Mouse (Mus musculus): ENCODE results near the gene Fndc3b.

The Fndc3b gene

DNA sequence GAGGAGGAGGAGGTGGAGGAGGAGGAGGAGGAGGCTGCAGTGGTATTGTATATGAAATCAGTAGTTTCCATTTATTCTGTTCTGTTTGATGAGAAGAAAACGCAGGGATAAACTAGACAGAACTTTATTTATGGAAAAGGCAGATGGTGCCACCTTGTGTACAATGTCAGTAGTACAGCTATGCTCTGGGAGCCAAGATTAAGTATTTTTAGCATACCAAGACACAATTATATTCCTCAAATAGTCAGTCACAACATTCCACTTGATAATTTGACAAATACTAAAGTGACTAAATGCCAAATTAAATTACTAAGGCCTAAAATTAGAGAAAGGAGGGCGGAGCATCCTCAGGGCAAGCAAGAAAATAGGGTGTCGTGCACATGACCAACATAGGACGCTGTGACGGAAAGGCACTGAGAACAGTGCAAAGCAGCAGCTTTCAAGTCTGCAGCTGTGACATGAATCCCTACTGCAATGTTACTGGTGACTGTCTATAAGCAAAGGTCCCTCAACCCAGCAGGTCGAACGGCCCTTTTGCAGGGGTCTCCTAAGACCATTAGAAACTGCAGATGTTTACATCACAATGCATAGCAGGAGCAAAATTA is 244.7 kb downstream of the Fndc3b start:
- no peak for DNase-seq (ENCODE audit: low spot score in 2 of 2)

DNA sequence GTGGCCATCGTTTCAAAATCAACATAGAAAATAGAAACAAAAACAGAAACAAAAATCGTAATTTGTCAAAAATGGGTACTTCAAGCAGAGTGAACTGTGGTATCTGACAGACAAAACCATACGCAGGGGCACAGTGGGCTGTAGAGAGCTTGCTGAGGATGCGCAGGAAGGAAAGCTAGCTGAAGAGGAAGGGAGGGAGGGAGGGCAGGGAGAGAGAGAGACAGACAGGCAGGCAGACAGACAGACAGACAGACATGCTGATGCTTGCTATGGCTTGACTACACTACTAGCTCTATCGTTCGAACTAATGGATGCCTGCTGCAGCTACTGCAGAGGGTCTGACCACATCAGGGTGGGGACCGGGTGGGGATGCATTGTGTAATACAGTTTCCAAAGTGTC is 247.7 kb downstream of the Fndc3b start:
- DNase-seq (ENCODE audit: low spot score in 2 of 2), result no peak

DNA sequence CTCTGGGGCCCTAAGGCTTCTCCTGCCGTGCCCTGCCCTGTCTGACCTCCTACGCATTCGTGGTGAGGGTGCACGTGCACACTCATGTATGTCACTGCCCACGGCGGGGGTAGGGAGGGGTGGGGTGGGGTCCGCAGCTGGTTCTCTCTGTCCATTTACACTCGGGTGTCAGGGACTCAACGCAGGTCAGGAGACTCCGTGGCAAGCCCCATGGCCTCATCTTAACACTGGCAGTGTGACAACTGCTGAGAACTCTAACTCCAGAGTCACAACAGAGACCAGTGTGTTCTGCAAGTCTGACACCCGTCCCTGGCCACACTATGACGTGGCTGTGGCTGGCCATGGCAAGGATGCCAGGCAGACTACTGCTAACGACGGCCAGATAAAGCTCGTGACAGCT is 248.2 kb downstream of the Fndc3b start:
- DNase-seq (ENCODE audit: low spot score in 2 of 2), result no peak

DNA sequence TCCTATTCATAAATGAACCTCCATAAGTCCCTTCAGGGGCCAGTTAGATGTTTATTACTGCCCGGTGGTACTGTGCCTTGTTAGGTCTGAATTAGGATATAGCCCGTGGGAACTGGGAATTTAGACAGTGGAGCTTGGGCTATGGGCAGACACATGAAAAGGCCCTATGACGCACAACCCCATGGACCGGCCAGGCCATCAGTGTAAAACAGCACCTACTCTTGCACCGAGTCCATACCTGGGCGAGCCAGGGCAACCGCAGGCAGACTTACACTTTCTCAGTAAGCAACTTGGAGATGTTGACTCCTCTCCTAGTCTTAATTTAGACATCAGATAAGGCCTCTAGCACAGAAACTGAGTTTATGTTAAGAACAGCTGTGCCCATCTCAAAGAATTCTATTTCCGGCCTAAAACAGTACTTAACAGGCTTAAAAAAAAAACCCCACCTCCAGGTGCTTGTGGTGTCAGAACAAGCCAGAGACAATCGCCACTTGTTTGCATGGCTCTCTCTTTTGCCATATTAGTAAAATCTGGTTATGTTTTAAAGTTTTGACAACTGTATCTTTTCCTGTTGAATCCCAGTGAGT is 248.7 kb downstream of the Fndc3b start:
- no peak for DNase-seq (ENCODE audit: low spot score in 2 of 2)

DNA sequence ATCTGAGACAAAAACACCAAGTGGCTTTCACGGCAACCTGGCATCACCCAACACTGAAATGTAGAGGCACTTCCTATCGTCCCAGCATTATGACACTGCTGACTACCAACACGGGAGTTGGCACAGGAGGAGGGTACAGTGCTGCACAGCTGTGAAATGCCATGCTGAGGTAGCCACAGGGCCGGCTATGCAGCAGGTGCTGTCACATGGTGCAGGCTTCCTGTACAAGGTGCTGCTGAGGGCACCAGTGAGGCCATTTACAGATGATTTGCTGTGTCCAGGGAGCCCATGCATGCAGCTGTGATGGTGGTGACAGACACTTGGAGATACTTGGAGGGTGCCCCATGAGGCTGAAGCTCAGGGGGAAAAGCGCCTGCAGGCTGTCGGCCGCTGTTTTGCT is 249.2 kb downstream of the Fndc3b start:
- DNase-seq (ENCODE audit: low spot score in 2 of 2), result no peak

DNA sequence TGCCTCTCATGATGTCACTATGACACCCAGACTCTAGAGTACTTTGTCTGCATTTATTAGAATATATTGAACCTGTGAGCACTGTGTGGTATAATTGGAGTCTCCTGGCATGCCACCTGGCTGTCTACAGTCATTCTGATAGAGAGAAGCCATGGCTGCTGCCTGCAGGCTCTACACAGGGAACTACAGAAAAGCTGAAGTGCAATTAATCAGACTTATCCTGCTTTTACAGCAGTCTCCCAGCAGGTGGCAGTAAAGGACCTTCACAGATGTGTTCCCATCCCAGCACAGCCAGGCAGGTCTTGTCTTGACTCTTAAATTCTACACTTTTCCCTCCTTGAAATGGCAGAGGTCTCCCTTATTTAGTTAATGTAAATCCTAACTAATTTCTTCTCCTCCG is 250.1 kb downstream of the Fndc3b start:
- peak; percentile 63 to 85 for DNase-seq (ENCODE audit: low spot score in 2 of 2)

DNA sequence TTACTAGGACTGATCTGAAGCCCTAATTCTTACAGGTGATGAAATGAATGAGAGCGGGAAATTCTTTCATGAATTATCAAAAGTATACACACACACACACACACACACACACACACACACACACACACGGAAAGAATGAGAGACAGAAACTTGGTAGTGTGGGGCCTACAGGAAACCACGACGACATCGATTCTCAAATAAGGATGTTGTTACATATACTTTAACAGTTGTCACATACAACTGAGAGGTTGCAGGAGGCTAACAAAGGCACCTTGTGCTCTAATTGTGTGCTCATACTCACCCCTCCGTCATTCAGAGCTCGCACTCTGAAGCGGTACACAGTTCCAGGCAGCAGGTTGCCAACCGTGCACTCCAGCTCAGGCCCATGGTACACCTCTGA is 252.7 kb downstream of the Fndc3b start:
- DNase-seq (ENCODE audit: low spot score in 2 of 2), result no peak

DNA sequence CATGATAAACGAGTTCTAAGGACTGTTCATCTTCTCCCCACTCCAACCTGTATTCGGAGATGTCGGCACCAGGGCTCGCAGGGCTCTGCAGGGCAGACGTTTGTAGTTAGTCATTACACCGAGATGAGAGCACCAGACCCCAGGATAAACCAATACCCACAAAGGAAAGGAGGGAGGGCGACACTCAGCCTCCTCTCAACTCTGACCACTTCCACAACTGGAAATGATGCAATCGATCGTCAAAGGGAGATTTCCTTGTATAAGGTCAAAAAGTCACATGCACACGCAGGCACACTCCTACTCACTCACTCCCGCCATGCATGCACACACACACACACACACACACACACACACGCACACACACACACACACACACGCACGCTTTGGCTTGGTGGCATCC is 254.6 kb downstream of the Fndc3b start:
- DNase-seq (ENCODE audit: low spot score in 2 of 2), result no peak

DNA sequence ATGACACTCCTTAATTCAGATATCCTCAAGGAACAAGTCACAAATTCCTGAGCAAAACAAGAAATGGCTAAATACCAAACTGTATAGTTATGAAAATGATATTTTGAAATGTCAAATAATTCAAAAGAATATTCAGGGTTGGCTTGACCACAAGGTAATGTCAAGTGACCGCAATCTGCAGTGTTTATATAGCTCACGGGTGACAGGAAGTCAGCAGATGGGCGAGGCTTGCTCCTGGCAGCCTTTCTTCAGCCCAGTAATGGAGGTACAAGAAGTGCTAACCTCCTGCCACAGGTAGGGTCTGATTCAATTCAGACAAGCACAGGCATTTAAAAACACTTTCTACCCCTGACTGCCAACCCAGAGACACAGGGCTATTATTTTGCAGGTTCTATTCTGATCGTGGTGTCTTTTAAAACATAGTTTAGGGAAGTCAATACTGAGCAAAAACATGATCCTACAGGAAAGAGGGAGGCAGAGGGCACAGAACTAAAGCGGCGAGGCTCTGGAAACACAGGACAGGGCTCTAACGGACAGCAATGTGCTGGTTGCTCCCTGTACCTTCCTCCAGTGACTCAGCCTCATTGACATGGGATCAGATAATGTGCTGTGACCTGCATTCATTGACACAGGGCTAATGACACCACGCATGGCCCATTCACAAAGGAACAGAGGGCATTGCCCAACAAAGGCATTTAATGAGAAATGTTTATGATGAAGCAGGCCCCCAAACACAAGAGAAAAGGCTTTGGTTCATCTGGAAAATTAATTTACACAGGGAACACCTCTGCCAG is 256.5 kb downstream of the Fndc3b start:
- no peak for DNase-seq (ENCODE audit: low spot score in 2 of 2)

DNA sequence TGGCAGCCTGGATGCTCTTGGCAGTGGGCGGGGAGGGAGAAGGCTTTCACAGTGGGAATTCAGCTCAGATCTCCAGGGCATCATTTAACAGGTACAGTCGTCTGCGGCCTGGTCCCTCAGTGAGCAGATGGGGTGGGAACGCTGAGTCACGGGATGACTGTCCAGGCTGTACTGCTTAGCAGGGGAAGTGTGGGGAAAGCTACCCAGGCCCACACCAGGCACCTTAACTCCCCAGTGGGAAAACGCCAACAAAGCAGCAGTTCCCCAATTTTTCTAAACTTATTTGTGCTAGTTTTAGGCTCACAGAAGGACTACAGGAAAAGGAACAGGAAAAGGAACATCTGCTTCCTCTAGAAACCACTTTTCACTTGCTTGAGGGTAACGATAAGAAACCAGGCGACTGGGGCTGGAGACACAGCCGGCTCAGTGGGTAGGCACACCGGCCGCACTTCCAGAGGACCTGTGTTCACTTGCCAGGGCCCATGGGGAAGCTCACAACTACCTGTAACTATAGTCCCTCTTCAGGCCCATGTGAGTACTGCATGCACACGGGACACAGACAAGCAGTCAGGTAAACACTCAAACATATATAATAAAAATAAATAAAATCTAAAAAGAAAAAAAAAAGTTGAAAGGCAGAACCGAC is 257.5 kb downstream of the Fndc3b start:
- no peak for DNase-seq (ENCODE audit: low spot score in 2 of 2)

DNA sequence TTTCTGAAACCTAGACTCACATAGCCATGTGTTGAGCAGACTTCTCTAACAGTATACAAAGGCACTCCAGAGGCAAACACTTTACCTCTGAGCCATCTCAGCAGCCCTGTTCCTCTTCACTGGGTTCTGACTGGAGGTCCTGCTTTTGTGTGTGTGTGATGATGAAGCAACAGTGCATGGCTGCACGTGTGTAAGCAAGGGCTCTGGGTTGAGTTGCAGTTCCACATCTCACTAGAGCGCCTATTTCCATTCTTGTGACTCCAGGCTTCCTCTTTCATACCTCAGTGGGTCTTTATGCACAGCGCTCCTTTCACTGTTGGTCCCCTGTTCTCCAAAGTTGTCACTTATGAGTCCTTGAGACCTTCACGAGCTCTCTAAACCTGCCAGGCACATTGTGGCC is 261.7 kb downstream of the Fndc3b start:
- no peak for DNase-seq (ENCODE audit: low spot score in 2 of 2)

DNA sequence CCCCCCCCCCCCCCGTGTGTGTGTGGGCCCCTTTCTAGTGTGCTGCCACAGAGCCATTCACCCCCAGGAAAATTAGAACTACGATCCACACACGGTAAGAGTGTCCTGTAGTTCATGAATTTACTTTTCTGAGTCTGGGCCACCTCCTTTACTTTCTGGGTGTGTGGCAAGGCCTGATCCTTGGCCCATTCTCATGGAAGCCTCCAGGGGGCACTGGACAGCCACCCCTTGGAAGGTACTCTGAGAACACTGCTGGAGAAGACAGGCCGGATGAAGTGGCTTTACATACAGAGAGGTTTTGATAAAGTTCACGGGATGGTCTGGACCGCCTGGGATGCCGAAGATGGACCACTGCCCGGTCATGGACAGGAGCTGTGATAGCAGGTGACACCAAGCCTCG is 262.7 kb downstream of the Fndc3b start:
- DNase-seq (ENCODE audit: low spot score in 2 of 2), result no peak

DNA sequence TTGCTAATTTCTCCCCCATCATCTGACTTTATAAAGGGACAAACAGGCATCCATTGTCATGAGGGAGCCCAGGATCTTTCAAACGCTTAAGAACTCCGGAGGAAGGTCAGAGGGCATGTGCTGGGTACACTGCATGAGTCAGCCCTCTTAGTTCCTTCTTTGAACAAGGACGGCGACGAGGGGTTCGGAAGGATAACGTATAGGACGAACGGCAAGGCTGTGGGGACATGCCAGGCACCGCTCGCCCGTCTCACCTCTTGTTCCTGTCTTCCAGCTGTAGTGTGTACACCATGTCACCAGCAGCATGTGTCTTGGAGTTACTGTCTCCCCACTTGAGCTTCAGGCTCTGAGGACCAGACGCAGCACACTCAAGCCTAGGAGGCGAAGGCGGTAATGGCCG is 271.4 kb downstream of the Fndc3b start:
- no peak for DNase-seq (ENCODE audit: low spot score in 2 of 2)

DNA sequence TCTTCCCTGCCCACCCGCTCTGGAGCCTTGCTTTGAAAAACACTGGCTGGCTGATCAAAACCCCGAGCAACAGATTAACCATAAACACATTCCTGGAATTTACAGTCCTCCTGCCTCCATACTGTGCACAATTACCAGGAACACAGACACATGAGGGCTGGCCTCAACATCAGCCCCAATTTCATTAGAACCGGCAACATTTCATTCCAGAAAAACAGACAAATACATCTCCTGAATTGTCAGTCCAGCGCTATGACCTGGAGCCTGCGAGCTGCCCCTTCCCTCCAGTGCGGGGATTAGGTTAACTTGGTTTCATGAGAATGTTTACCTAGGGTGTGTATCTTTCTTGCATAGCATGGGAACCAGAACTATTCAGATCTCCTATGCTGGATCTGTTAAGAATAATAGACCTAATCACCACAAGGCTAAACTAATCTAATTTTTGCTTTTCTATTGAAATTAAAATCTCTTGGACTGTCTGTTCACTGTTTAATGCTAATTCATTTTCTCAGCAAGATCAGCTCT is 275.9 kb downstream of the Fndc3b start:
- DNase-seq (ENCODE audit: low spot score in 2 of 2), result no peak

DNA sequence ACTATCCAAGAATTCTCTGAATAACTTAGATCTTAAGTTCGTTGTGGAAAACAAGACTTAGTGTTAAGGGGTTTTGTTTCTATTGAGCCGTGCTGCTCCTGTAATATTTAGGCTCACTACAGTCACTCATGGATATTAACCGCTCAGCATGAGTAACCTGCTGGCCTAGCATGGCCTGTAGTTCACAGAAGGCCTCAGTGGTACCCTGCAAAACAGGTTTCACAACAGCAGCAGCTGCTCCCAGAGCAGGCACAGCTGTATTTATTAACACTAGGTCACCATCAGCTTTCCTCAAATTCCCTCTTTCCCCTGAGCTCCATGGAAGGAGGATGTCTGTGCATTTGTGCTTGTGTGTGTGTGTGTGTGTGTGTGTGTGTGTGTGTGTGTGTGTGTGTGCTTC is 278.1 kb downstream of the Fndc3b start:
- no peak for DNase-seq (ENCODE audit: low spot score in 2 of 2)

DNA sequence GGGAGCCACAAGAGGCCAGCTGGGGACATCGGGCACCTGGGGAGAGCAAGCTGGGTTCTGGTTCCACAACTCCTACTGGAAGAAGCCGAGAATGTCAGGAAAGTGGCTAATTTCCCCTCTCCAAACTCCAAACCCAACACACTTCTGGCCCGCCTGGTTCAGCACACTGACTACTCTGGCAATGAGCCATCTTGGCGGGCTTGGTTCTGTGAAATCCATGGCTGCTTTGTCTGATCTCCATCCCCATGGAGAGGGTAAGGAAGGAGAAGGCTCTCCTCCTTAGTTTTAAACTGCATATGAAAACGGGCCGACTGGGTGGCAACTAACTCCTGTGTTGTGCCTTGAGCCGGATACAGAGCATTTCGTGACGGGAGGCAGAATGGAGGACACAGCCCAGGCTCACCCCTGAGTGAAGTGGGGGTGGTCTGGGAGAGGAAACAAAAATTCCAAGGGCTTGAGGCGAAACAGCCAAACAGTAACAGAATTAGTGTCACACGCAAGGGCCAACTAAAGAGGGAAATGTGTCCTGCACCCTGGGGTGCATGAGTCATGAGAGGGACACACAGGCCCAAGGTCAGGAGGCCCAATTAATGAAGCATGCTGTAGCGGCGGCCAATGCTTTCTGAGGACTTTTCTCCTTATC is 280.4 kb downstream of the Fndc3b start:
- DNase-seq (ENCODE audit: low spot score in 2 of 2), result no peak

DNA sequence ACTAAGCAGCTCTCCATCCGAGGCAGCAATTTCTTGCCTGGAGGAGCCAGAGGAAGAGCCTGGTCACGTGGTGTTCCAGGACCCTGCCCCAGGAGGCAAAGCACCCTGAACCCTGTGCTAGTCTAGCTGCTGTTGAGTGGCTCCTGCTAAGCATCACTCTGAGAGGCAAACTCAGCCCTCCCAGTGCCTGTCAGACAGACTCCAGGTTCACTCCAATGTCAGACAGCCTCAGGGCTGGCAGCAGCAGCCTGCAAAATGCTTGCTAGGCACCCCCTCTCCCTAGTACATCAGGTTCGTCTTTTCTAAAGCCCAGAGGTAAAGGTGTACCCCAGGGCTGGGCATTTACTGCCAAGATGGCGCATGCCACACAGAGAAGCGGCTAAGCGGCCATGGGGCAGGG is 283.7 kb downstream of the Fndc3b start:
- no peak for DNase-seq (ENCODE audit: low spot score in 2 of 2)

DNA sequence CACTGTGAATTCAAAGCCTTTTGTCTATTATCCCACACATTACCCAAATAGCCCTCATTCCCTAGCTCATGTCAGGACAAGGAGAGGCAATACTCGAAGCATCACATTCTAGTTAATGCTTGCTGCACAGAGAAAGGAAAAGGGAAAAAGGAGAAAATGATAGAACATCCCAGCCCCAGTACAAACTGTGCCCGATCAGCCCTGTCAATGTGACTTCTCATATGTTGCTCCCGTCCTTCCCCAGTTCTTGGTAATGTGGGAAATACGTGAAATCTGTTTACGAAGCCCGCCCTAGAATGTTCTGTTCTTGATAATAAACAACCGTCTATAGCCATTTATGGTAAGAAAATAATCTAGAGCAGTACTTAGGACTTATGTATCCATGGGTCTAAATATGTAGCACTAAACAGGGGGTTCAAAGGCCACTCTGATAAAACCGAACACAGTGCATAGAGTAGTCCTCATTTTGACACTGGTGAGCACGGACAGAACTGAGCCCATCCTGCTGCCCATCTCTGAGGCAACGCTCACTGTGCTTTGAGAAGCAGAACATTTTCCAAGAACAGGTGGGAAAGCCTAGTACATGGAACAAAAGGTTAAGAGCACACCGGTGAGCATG is 286.9 kb downstream of the Fndc3b start:
- DNase-seq (ENCODE audit: low spot score in 2 of 2), result no peak

DNA sequence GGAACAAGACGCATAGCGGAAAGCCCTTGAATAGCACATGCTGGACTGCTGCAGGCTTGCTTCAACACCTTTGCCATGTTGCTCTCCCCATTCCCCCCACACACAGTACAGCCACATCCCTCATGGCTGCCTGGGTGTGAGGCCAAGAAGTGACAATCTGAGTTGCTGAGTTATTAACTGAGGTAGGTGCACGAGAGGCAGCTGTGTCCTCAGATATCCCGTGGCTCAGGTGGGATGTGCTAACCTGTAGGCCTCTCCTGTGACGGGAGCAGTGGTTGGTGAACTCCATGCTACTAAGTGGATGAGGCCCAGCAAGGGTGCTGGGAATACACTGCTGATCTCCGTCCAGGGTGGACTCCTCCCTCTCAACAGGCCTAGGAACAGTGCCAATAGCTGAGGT is 288.6 kb downstream of the Fndc3b start:
- DNase-seq (ENCODE audit: low spot score in 2 of 2), result no peak

DNA sequence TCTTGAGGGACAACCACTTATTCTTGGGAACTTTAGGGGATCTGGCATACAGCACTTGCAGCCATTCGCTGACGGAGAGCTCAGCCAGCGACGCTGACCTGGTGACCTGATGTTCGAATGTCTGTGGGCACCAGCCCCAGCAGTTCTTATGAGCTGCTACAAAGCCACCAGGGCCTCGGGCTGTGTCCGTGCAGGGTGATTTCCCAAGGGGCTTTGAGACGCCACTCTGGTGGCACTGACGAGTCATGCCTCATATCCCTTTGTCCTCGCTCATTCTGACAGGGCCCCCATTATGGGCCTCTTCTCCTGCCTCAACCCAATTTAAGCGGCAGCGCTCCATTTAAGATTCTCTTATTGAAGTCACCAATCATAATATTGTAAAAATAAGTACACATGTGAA is 289.1 kb downstream of the Fndc3b start:
- DNase-seq (ENCODE audit: low spot score in 2 of 2), result no peak

DNA sequence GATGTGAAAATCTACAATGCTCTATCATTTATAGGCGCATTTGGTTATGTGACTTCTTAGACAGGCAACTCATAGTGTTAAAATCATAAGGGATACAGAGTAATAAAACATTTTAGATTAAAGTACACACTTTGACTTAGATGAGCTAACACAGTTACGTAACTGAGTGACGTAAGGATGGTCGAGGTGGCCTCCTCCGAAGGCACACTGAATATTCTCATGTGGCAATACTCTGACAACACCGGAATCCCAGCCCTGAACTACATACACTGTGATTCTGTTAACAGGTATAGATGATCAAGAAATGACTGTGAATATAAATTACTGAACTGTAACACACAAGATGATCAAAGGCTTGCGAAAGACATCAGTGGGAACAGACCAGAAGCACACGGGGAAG is 292.5 kb downstream of the Fndc3b start:
- no peak for DNase-seq (ENCODE audit: low spot score in 2 of 2)

DNA sequence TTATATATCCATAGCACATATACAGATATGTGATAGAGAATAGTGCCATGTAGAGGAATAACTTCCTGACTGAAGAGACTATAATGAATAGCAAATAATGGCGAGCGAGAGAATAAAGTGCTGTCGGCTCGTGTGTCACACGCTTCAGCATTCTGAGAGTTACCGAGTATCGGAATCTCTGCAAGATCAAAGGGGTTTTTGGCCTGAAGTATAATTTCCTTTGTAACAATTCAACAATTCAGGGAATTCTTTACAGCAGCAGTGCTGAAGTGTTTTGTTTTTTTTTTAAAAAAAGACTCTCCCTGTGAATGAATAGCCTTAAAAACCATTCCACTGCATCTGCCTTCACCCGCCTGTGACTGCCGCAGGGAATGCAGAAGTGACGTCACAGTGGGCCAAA is 294.3 kb downstream of the Fndc3b start:
- DNase-seq (ENCODE audit: low spot score in 2 of 2), result no peak
